Mouse (Mus musculus) hindbrain, embryonic 16.5 days (tissue): ENCODE results near the gene Adora2b. TPM values are rescaled to one million over a fixed set of nuclear protein-coding genes. Genes with fewer than 3 reads are reported as not detected.

Source experiments
- ATAC-seq: fragments of 200-750 bp; cut with Nextera tagmentation; 2 replicates; pipeline ENCODE4 v1.8.0; 2017; ENCODE audit warnings: moderate TSS enrichment, moderate library complexity
- H3K27ac ChIP-seq: fragments of 300-500 bp; sonication (generic); 2 replicates; pipeline ENCODE4 v1.5.1; 2014; ENCODE audit warnings: low read depth, mild to moderate bottlenecking, control low read depth, low read length, moderate library complexity
- H3K27me3 ChIP-seq: fragments of 300-500 bp; sonication (generic); replicated peaks from 2 replicates; pipeline ENCODE4 v1.6.1; 2014; ENCODE audit warnings: low read length; ENCODE audit not compliant: control insufficient read depth, insufficient read depth
- H3K36me3 ChIP-seq: fragments of 300-500 bp; sonication (generic); 2 replicates; pipeline ENCODE4 v1.6.1; 2014; ENCODE audit warnings: mild to moderate bottlenecking, low read length, moderate library complexity, mixed read lengths; ENCODE audit not compliant: control insufficient read depth, insufficient read depth
- H3K4me1 ChIP-seq: fragments of 300-500 bp; sonication (generic); 2 replicates; pipeline ENCODE4 v1.6.1; 2014; ENCODE audit warnings: low read depth, low read length; ENCODE audit not compliant: control insufficient read depth, insufficient read depth
- H3K4me2 ChIP-seq: fragments of 300-500 bp; sonication (generic); 2 replicates; pipeline ENCODE4 v1.6.1; 2014; ENCODE audit warnings: mild to moderate bottlenecking, low read length, control low read depth, moderate library complexity
- H3K4me3 ChIP-seq: fragments of 300-500 bp; sonication (generic); 2 replicates; pipeline ENCODE4 v1.5.1; 2014; ENCODE audit warnings: mild to moderate bottlenecking, low read length, control low read depth, moderate library complexity
- H3K9ac ChIP-seq: fragments of 300-500 bp; sonication (generic); 2 replicates; pipeline ENCODE4 v1.6.1; 2014; ENCODE audit warnings: low read depth, mild to moderate bottlenecking, control low read depth, low read length, moderate library complexity
- H3K9me3 ChIP-seq: fragments of 300-500 bp; sonication (generic); 2 replicates; pipeline ENCODE4 v1.6.1; 2014; ENCODE audit warnings: mild to moderate bottlenecking, low read length, moderate library complexity; ENCODE audit not compliant: control insufficient read depth
- WGBS: fragments of 180-500 bp; shearing (Covaris S2); extraction: QIAGEN DNeasy Blood & Tissue Kit; methylation state at CpG from one replicate; pipeline ENCODE4 v1.1.7; 2014; 5-methylcytosine and 5-hydroxymethylcytosine counted together
- polyA plus RNA-seq: library from polyadenylated mRNA; unstranded; fragments of >200 nt; fragmentation: Nextera tagmentation; extraction: Ambion mirVana; gene quantifications from 2 replicates; pipeline ENCODE4 v1.2.1, GENCODE M21; 2015

Adora2b gene
- polyA plus RNA-seq, 1 experiment from 2014 or later, result 8.8 TPM

DNA sequence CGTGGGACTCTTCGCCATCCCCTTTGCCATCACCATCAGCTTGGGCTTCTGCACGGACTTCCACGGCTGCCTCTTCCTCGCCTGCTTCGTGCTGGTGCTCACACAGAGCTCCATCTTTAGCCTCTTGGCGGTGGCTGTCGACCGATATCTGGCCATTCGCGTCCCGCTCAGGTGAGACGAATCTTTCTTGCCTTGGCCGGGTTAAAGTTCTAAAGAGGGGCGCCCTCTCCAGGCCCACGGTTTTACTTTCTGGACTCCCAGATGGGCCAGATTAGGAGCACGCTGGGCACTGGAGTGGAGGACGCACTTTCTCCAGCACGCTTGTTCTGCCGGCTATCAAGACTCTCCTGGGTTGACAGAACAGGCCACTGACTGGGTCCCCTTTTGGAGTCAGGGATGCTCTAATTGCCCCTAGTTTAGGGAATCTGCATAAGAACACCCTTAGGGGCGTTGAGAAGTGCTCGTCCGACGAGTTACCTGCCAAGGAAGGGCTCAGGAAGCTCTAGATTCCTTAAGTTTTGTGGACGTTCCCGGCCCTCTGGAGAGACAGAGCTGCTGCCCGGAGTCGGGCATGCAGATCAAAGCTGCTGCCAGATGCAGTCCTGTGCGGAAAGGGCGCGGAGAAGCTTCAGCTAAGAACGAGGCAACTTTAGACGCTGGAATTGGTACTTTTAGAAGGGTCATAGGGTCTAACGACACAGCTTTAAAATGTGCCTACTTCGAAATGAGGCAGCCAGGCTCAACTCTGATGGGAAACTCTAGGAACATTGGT lies 668 bp downstream of the Adora2b start:
- Histone ChIP-seq H3K9ac (peak overlapping the region; percentile 61), H3K4me1 (peaks cover 9% of the 10 kb centered on the region), H3K9me3 (no peaks in the 10 kb centered on the region), H3K27me3 (peaks cover 9% of the 10 kb centered on the region), H3K4me3 (peak overlapping the region; percentile 76), H3K27ac (no peak overlapping the region), H3K36me3 (no peaks in the 10 kb centered on the region), H3K4me2 (peak overlapping the region; percentile 100)
- 3% methylated on average over 35 of the region's 35 CpGs for WGBS
- ATAC-seq, result 0 out of 2 replicates have a peak, but pooled peaks have one; percentile 9

GRCm38 (mm10) chr11:62251047-62251446 lies 2.3 kb downstream of the Adora2b start:
- Histone ChIP-seq H3K4me2 (peak overlapping the region; percentile 100), H3K9ac (no peak overlapping the region), H3K4me3 (no peak overlapping the region), H3K27me3 (peaks cover 9% of the 10 kb centered on the region), H3K9me3 (no peaks in the 10 kb centered on the region), H3K36me3 (no peaks in the 10 kb centered on the region), H3K4me1 (peaks cover 9% of the 10 kb centered on the region), H3K27ac (no peak overlapping the region)
- WGBS, result 73% methylated on average over 11 of the region's 11 CpGs
- ATAC-seq, result no peak

DNA sequence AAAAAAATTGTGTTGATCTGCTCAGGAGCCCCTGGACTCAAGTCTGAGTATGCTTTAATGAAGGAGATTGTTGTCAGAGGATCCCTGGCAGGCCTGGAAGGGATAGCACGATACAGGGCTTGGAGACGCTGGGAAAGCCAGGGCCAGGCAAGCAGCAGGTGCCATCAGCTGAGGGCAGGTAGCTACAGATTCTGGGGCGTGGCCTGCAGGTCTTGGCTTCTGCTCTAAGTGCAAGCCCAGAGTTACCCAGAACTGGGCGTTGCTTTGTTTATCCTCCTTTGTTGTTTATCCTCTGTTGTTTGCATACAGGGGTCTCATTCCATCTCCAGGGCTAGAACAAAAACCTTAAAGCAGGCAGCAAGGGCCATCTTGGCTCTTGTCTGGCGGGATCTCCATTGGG lies 4.6 kb downstream of the Adora2b start:
- no peak overlapping the region for H3K4me2 ChIP-seq
- H3K9ac ChIP-seq, result no peak overlapping the region
- no peak overlapping the region for H3K4me3 ChIP-seq
- H3K36me3 ChIP-seq, result no peaks in the 10 kb centered on the region
- no peak overlapping the region for H3K27ac ChIP-seq
- no peaks in the 10 kb centered on the region for H3K9me3 ChIP-seq
- H3K4me1 ChIP-seq, result peaks cover 6% of the 10 kb centered on the region
- 88% methylated on average over 5 of the region's 5 CpGs for WGBS
- ATAC-seq, result no peak
- H3K27me3 ChIP-seq, result peaks cover 9% of the 10 kb centered on the region

DNA sequence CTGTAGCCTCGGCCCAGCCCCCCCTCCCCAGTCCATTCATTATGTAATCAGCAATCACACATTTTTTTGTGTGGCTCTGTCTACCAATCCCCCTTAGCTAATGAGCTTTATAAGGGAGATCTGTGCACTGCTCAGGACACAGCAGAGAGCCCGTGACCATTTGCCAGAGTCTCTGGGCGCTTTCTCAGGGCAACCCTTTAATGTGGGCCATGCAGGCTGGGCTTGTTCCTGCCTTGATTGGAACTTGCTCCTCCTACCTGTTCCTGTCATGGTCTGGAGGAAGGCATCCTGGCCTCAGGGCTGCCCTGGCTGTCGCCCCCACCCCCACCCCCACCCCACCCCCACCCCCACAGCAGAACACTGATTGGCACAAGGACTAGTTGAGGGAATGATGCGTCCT lies 10.4 kb downstream of the Adora2b start:
- Histone ChIP-seq H3K4me3 (no peak overlapping the region), H3K9ac (no peak overlapping the region), H3K4me1 (no peaks in the 10 kb centered on the region; the same call in 1 of the 2 replicates), H3K36me3 (no peaks in the 10 kb centered on the region), H3K27me3 (no peaks in the 10 kb centered on the region), H3K9me3 (no peaks in the 10 kb centered on the region), H3K27ac (no peak overlapping the region), H3K4me2 (no peak overlapping the region)
- WGBS, result 73% methylated on average over 4 of the region's 5 CpGs
- no peak for ATAC-seq

DNA sequence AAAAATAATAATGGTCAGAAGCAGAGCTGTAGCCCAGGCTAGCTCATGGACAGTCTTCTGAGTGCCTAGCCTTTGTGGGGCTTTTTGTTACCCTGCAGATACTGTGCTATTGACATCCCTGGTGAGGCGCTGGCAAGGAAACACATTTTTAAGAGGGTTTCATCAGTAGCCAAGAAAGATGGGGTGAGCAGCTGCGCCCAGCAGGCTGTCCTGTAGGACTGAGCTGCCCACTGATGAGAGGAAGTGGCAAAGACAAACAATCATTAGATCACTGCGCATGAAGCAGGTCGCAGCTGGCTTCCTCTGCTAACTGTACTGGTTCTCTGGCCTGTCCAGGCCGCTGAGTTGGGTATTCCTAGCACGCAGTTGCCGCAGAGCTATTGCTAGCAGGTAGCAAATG lies 14.8 kb downstream of the Adora2b start:
- no peak overlapping the region for H3K4me2 ChIP-seq
- H3K9ac ChIP-seq, result no peak overlapping the region
- 57% methylated on average over 7 of the region's 7 CpGs for WGBS
- no peaks in the 10 kb centered on the region for H3K9me3 ChIP-seq
- H3K4me3 ChIP-seq, result no peak overlapping the region
- no peak overlapping the region for H3K27ac ChIP-seq
- H3K36me3 ChIP-seq, result no peaks in the 10 kb centered on the region
- peaks cover 9% of the 10 kb centered on the region for H3K4me1 ChIP-seq
- H3K27me3 ChIP-seq, result no peaks in the 10 kb centered on the region
- peak; percentile 37; the same call in 1 of the 2 replicates for ATAC-seq

DNA sequence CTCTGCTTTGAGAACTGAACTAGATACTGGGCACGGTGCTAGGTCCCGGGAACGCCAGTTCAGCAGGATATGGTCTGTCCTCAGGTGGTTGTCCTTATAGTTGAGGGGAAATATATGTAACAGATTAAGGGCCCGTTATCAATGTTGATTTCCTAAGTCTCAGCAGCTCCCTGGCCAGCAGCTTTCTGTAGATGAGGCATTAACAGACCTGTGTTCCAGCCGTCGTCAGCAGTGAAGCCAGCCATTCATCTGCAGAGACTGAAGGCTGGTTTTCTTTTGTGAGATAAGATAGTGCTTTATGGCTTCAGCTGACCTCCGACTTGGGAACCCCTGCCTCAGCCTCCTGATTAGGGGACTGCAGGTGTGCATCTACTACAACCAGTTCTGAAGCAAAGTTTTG lies 15.2 kb downstream of the Adora2b start:
- Histone ChIP-seq H3K9ac (no peak overlapping the region), H3K36me3 (no peaks in the 10 kb centered on the region), H3K4me1 (peaks cover 9% of the 10 kb centered on the region), H3K27ac (no peak overlapping the region), H3K27me3 (no peaks in the 10 kb centered on the region), H3K4me2 (no peak overlapping the region), H3K9me3 (no peaks in the 10 kb centered on the region), H3K4me3 (no peak overlapping the region)
- ATAC-seq, result no peak
- WGBS, result 58% methylated on average over 7 of the region's 7 CpGs

DNA sequence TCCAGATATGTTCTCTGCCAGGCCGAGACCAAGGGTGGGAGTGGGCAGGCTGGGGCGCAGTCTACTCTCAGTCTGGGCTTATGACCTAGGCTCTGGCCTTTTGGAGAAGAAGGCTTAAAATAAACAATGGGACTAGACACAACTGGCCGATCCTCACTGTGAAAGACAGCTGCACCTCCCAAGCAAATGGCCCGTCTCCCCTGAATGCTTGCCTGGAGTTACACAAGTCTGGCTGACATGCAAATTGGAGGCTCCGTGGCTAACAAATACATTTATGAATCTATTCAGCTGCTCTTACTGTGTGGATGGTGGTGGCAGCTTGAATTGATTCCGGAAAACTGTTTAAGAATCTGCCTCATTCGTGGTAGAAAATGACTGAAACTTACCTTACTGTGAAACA lies 16.9 kb downstream of the Adora2b start:
- Histone ChIP-seq H3K4me1 (peaks cover 9% of the 10 kb centered on the region), H3K9me3 (no peaks in the 10 kb centered on the region), H3K27me3 (no peaks in the 10 kb centered on the region), H3K27ac (no peak overlapping the region), H3K4me2 (no peak overlapping the region), H3K4me3 (no peak overlapping the region), H3K9ac (no peak overlapping the region), H3K36me3 (no peaks in the 10 kb centered on the region)
- no peak for ATAC-seq
- WGBS, result 47% methylated on average over 7 of the region's 7 CpGs

- Histone ChIP-seq H3K9me3 (no peaks in the 10 kb centered on the region), H3K27me3 (no peaks in the 10 kb centered on the region), H3K27ac (0 out of 2 replicates have a peak overlapping the region, but pooled peaks have one; percentile 10), H3K9ac (peak overlapping the region; percentile 19; the same call in 1 of the 2 replicates), H3K4me1 (peaks cover 9% of the 10 kb centered on the region), H3K4me3 (no peak overlapping the region), H3K4me2 (0 out of 2 replicates have a peak overlapping the region, but pooled peaks have one; percentile 30), H3K36me3 (no peaks in the 10 kb centered on the region)
- ATAC-seq, result no peak
- WGBS, result 42% methylated on average over 17 of the region's 17 CpGs
These were observed 17.9 kb downstream of the Adora2b start for GRCm38 (mm10) chr11:62266466-62267214.

- Histone ChIP-seq H3K4me3 (no peak overlapping the region), H3K9ac (no peak overlapping the region), H3K27me3 (no peaks in the 10 kb centered on the region), H3K4me1 (peaks cover 9% of the 10 kb centered on the region), H3K36me3 (no peaks in the 10 kb centered on the region), H3K9me3 (no peaks in the 10 kb centered on the region), H3K4me2 (no peak overlapping the region), H3K27ac (no peak overlapping the region)
- 84% methylated on average over 8 of the region's 8 CpGs for WGBS
- no peak for ATAC-seq
These were observed 19.6 kb downstream of the Adora2b start for GRCm38 (mm10) chr11:62268381-62268780.
